Mouse (Mus musculus): ENCODE results near the gene Clcn6.

GRCm38 (mm10) chr4:148008412-148008811 lies 30.2 kb downstream of the Clcn6 start:
- no peak for TF ChIP-seq TAL1 (IDR thresholded peaks at IDR 0.05; ENCODE audit: low read length)
- no peak for TF ChIP-seq GATA1 (IDR thresholded peaks at IDR 0.05; ENCODE audit: low read length)

Measured in erythroblast, embryonic 14.5 days (primary cell).